Mouse (Mus musculus) brain, embryonic 14.5 days (tissue): Measurements from ENCODE around the gene Apex1. TPM values are rescaled to one million over a fixed set of nuclear protein-coding genes. Genes with fewer than 3 reads are reported as not detected.
"Not testable (repeated sequence)": the region's sequence is repeated elsewhere in the genome, so short reads cannot be mapped to it uniquely, and the experiment has no call there.

Source experiments
- DNase-seq: peaks from one replicate; pipeline ENCODE4 v3.0.0-alpha.2; 2011; ENCODE audit warnings: low read depth
- CTCF ChIP-seq: fragments of 200-500 bp; IDR thresholded peaks from 2 replicates; pipeline ENCODE4 v1.5.1; 2012; ENCODE audit warnings: inconsistent platforms, mild to moderate bottlenecking, moderate library complexity, borderline replicate concordance; ENCODE audit not compliant: insufficient read depth, insufficient read length; ENCODE audit errors: extremely low read depth
- POLR2A ChIP-seq: fragments of 200-500 bp; IDR thresholded peaks from 2 replicates; pipeline ENCODE4 v1.6.1; 2012; ENCODE audit warnings: mild to moderate bottlenecking, inconsistent platforms, borderline replicate concordance; ENCODE audit not compliant: poor library complexity, insufficient read depth, insufficient read length, severe bottlenecking; ENCODE audit errors: extremely low read depth
- polyA plus RNA-seq: library from polyadenylated mRNA; depleted of rRNA; stranded (reverse); fragments of >200 nt; gene quantifications from 2 replicates; pipeline ENCODE4 v1.2.3, GENCODE M21; 2012; rRNA removed

The Apex1 gene
- polyA plus RNA-seq, 1 experiment, result 137 TPM

DNA sequence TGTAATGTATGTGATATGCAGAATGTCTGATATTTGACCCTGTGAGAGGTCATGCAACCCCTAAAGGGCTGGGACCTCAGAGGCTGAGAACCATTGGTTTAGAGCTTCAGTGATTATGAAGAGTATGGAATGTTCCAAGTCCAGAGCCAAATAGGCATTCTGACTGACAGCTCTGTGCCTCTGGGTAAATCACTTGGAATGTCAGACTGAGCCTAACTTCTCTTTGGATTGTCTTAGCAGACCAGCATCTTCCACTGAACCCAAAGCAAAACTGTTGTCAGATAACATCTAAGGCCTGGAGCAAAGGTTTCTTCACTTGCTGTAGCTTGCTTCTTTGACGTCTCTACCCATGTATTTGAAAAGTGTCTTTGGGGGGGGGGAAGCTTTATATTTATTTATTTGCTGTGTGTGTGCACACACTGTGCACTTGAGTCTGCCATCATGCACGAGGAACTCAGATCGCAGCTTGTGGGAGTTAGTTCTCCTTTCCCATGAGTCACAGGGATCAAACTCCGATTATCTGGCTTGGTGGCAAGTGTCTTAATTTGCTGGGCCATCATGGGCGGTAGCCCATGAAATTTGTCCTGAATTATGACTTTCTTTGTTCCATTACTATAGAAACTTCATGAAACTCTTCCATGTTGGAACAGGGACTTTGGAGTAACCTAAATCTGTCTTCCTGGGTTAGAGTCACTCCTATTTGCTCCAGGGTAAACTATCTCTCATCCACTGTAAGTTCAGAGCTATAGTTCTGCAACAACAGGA lies 43.6 kb downstream of the Apex1 start:
- TF ChIP-seq POLR2A (no peak), CTCF (no peak)
- DNase-seq, result no peak

DNA sequence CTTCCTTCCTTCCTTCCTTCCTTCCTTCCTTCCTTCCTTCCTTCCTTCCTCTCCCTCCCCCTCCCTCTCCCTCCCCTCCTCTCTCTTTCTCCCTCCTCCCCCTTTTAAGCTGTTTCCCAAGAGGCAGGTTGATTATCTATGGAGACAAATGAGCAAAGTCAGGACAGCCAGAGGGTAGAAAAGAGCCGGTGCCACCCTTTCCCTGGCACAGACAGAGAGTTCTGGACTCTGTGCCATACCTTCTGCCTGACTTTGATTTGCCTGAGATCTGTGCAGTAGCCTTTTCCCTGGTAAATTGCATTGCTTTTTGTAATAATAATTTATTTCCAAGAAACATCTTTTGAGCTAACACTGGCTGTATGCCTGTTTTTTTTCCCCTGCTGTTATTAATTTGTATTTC lies 44.3 kb downstream of the Apex1 start:
- DNase-seq, result peak; percentile 27
- TF ChIP-seq POLR2A (no peak), CTCF (no peak)

DNA sequence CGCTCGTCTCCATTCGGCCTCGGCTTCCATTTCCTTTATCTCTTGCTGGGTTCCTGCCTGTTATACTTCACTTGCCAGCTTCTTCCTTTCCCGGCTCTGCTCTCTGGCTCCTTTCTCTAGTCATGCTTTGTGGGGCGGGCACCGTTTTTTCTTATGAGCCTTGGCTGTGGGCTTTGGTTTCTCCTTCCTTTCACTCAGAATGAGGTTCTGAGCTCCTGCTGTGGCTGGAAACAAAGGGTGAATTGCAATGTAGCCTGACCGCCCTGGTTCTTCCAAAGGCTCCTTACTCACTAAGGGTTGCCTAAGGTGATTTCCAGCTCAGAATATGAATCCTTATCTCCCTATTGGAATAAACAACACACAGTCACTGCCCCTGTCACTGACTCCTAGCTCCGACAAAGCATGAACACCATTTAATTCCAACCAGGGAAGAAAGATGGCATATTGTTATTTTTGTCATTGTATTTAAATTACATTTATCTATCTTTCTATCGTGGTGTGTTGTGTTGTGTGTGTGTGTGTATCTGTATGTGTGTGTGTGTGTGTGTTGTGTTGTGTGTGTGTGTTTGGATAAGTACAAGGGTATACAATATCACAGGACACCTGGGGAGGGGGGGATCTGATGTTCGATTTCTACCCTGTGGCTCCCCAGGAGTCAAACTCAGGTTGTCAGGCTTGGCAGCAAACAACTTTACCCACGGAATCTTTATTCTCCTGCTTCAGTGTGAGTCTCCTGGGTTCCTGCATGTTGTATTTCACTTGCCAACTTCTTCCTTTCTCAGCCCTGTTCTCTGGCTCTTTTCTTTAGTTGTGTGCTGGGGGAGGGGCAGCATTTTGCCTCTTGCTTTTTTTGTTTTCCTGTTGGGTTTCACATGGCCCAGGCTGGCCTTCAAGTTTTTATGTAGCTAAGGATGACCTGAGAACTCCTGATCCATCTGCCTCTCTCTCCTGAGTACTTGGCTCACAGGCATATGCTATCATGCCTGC lies 45.1 kb downstream of the Apex1 start:
- DNase-seq, result peak; percentile 81
- TF ChIP-seq CTCF (no peak), POLR2A (no peak)

DNA sequence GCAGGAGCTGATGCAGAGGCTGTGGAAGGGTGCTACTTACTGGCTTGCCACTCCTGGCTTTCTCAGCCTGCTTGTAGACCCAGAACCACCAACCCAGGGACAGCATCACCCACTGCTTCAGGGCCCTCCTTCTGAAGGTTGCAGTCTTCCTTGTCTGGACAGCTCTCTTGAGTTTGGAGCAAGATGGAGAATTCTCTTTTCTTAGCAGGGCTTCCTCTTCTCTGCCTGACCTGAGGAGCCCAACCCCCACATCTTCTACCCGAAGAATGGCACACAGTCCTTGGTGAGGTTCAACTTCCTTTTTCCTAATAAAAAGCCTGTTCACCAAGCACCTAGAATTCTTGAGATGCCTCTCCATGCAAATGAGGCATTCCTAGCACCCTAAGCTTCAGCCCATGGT lies 46.1 kb downstream of the Apex1 start:
- no peak for DNase-seq
- TF ChIP-seq POLR2A (no peak), CTCF (no peak)

DNA sequence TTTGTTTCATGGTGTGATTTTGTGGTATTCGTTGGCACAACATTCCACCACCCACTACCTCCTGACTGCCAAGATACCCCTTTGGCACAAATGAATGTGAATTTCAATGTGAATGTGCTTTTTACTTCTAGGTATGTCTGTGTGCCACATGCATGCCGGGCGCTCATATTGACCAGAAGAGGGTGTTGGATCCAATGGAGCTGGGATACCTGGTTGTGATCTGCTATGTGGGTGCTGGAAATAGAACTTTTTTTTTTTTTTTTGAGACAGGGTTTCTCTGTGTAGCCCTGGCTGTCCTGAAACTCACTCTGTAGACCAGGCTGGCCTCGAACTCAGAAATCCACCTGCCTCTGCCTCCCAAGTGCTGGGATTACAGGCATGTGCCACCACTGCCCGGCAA lies 48.3 kb downstream of the Apex1 start:
- not testable (repeated sequence) for DNase-seq

DNA sequence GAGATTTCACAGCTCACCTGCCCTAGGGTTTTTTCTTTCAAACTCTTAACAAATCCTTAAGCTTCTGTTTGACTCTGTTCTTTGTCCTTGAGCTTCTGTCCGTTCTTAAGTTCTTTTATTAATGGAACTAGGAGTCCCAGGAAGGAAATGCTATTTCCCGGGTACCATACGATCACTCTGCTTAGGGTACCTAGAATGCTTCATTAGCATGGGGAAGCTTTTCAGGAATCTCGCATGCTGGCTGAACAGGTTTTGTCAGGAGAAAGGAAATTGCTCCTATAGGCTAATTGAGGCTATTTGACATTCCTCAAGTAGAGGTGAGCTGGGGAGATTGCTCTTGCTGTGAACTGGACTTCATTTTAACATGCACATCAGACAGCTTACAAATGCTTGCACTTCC lies 48.9 kb downstream of the Apex1 start:
- no peak for TF ChIP-seq CTCF
- TF ChIP-seq POLR2A, result no peak
- DNase-seq, result no peak

DNA sequence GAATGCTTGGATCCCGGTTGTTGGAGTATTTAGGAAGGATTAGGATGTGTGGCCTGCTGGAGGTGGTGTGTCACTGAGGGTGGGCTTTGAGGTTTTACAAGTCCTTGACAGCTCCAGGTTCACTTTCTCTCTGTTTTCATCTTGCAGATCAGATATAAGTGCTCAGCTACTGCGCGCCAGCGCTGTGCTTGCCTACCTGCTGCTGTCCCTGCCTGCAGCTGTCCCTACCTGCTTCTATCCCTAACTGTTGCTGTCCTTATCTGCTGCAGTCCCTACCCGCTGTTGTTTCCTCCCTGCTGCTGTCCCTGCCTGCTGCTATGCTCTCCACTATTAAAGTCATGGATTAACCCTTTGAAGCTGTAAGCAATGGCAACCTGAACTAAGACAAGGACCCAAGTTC lies 50.2 kb downstream of the Apex1 start:
- TF ChIP-seq POLR2A (no peak), CTCF (no peak)
- DNase-seq, result no peak

DNA sequence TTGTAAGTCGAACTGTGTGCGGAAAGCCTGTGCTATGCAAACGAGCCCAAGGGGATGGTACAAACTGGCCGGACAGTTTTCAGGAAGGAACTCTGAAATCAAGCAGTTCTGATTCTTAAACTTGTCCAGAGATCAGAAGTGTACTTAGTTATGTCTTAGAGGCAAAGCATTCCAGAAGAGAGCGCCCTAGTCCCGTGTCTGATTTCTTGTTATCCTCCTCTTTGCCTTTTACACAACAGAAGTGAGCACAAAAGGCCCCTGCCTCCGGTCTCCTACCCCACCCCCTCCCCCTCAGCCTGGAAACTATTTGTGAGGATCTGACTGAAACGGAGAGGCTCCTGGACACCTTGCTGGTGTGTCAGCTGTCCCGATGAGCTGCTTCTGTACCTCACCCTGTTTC lies 51.9 kb downstream of the Apex1 start:
- no peak for TF ChIP-seq CTCF
- no peak for TF ChIP-seq POLR2A

More for the DNA sequence above, 51.9 kb downstream of the Apex1 start:
- peak; percentile 34 for DNase-seq

Other genes starting within 250 kb of the Apex1 start
- not detected in 2 replicates for gene Olfr747, start 231.8 kb upstream of the Apex1 start, polyA plus RNA-seq
- not detected in 2 replicates for gene Olfr748, start 217.6 kb upstream of the Apex1 start, polyA plus RNA-seq
- not detected in 2 replicates for gene Olfr749, start 179.9 kb upstream of the Apex1 start, polyA plus RNA-seq
- gene Ttc5, start 139.4 kb upstream of the Apex1 start, polyA plus RNA-seq, result 103 and 110 TPM in 2 replicates
- gene Ccnb1ip1, start 117.2 kb upstream of the Apex1 start, polyA plus RNA-seq, result 0.13 TPM in 1 of 2 replicates, not detected in the other
- 59.7 and 63.2 TPM in 2 replicates for gene Parp2, start 117.1 kb upstream of the Apex1 start, polyA plus RNA-seq
- gene Tep1, start 54.4 kb upstream of the Apex1 start, polyA plus RNA-seq, result 4.3 and 5.1 TPM in 2 replicates
- 0.59 and 1.2 TPM in 2 replicates for gene Klhl33, start 27.5 kb upstream of the Apex1 start, polyA plus RNA-seq
- 102 and 121 TPM in 2 replicates for gene Osgep, start 75 bp upstream of the Apex1 start, polyA plus RNA-seq
- gene Pip4p1, start 5.9 kb downstream of the Apex1 start, polyA plus RNA-seq, result 131 and 177 TPM in 2 replicates
- gene Pnp, start 6.1 kb downstream of the Apex1 start, polyA plus RNA-seq, result 21.0 and 21.4 TPM in 2 replicates
- 18.1 and 19.3 TPM in 2 replicates for gene Gm49342, start 19.5 kb downstream of the Apex1 start, polyA plus RNA-seq
- 0.16 and 0.42 TPM in 2 replicates for gene Pnp2, start 31.0 kb downstream of the Apex1 start, polyA plus RNA-seq
- gene Rnase10, start 82.8 kb downstream of the Apex1 start, polyA plus RNA-seq, result 0.05 TPM in 1 of 2 replicates, not detected in the other
- not detected in 2 replicates for gene Rnase9, start 116.9 kb downstream of the Apex1 start, polyA plus RNA-seq
- gene Rnase11, start 125.2 kb downstream of the Apex1 start, polyA plus RNA-seq, result not detected in 2 replicates
- gene Rnase12, start 132.7 kb downstream of the Apex1 start, polyA plus RNA-seq, result 0.15 TPM in 1 of 2 replicates, not detected in the other
- not detected in 2 replicates for gene Olfr750, start 149.5 kb downstream of the Apex1 start, polyA plus RNA-seq
- 15.1 and 18.2 TPM in 2 replicates for gene Rnase4, start 166.1 kb downstream of the Apex1 start, polyA plus RNA-seq
- 4.3 and 4.5 TPM in 2 replicates for gene Ang, start 166.2 kb downstream of the Apex1 start, polyA plus RNA-seq
- gene Eddm3b, start 189.5 kb downstream of the Apex1 start, polyA plus RNA-seq, result not detected in 2 replicates
- gene Rnase6, start 198.9 kb downstream of the Apex1 start, polyA plus RNA-seq, result 0.44 and 0.52 TPM in 2 replicates
- gene Rnase1, start 221.8 kb downstream of the Apex1 start, polyA plus RNA-seq, result 0.09 and 0.27 TPM in 2 replicates
- not detected in 2 replicates for gene Rnase2b, start 237.3 kb downstream of the Apex1 start, polyA plus RNA-seq